Mouse (Mus musculus) ES-Bruce4 (cell line): Measurements from ENCODE around the gene Theg.

Experiments
- CTCF ChIP-seq: IDR thresholded peaks from one replicate; pipeline ENCODE4 v1.8.1; 2011; ENCODE audit warnings: low read depth, low read length
- POLR2A ChIP-seq: IDR thresholded peaks from one replicate; pipeline ENCODE4 v1.8.1; 2011; ENCODE audit warnings: low read length; ENCODE audit not compliant: insufficient read depth

DNA sequence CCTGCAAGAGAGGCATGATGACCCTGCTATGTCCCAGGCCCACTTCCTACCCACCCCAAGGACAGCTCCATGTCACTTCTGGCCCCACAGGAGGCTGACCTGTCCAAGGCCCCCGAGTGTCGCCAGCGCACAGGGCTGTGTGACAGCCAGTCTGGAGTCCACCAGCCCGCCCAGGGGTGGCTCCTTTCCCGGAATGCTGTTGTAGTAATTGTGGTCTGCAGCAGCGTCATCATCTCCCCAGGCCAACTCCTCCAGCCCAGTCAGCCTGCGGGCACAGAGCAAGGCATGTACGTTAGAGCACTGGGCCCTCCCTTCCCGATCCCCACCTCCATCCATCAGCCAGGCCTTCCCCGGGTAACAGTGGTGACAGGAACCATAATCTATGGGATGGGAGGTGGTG lies 39.0 kb upstream of the Theg start:
- TF ChIP-seq CTCF = no peak
- TF ChIP-seq POLR2A = no peak
